Mouse (Mus musculus) MEL (cell line): ENCODE measurements around the gene Dop1a. TPM values are rescaled to one million over a fixed set of nuclear protein-coding genes. Genes with fewer than 3 reads are reported as not detected.

Source experiments
- DNase-seq: peaks from one replicate; pipeline ENCODE4 v3.0.0; 2011; ENCODE audit warnings: low read depth, low spot score
- H3K27ac ChIP-seq: 2 replicates; pipeline ENCODE4 v1.5.1; 2012; ENCODE audit warnings: low read depth, mild to moderate bottlenecking, control low read depth, low read length, moderate library complexity; ENCODE audit not compliant: control insufficient read depth
- H3K27me3 ChIP-seq, 2 experiments: fragments of 150-350 bp in 1 of 2; sonication (generic) in 1 of 2; 2 replicates each; pipeline ENCODE4 v1.6.1; 2012; ENCODE audit warnings: low read length in 2 of 2, mild to moderate bottlenecking in 2 of 2, improper control_type of control experiment in 1 of 2, moderate library complexity in 1 of 2; ENCODE audit not compliant: insufficient read depth in 2 of 2, control insufficient read depth in 1 of 2
- H3K36me3 ChIP-seq, 2 experiments: 2 replicates each; pipeline ENCODE4 v1.6.1; 2012 to 2014; ENCODE audit warnings: low read length in 2 of 2, improper control_type of control experiment in 1 of 2, inconsistent platforms in 1 of 2, mild to moderate bottlenecking in 1 of 2; ENCODE audit not compliant: insufficient read depth in 2 of 2, control insufficient read depth in 1 of 2
- H3K4me1 ChIP-seq, 2 experiments: fragments of 150-350 bp in 1 of 2; sonication (generic) in 1 of 2; 2 replicates each; pipeline ENCODE4 v1.6.1; 2012; ENCODE audit warnings: low read length in 2 of 2, improper control_type of control experiment in 1 of 2, mild to moderate bottlenecking in 1 of 2; ENCODE audit not compliant: insufficient read depth in 2 of 2, control insufficient read depth in 1 of 2
- H3K4me3 ChIP-seq, 2 experiments: fragments of 150-350 bp in 1 of 2; sonication (generic) in 1 of 2; 2 replicates each; pipeline ENCODE4 v1.5.1; 2012; ENCODE audit warnings: low read depth in 2 of 2, low read length in 2 of 2, mild to moderate bottlenecking in 2 of 2, moderate library complexity in 2 of 2, control low read depth in 1 of 2, improper control_type of control experiment in 1 of 2; ENCODE audit not compliant: control insufficient read depth in 1 of 2, insufficient read depth in 1 of 2
- H3K79me2 ChIP-seq: 2 replicates; pipeline ENCODE4 v1.6.1; 2012; ENCODE audit warnings: mild to moderate bottlenecking, low read length, moderate library complexity; ENCODE audit not compliant: control insufficient read depth, poor library complexity, insufficient read depth
- H3K9ac ChIP-seq: 2 replicates; pipeline ENCODE4 v1.6.1; 2012; ENCODE audit warnings: low read depth, mild to moderate bottlenecking, control low read depth, low read length, moderate library complexity; ENCODE audit not compliant: control insufficient read depth, poor library complexity, severe bottlenecking
- H3K9me3 ChIP-seq: fragments of 150-350 bp; sonication (generic); replicated peaks from 2 replicates; pipeline ENCODE4 v1.6.1; 2012; ENCODE audit warnings: mild to moderate bottlenecking, low read length, improper control_type of control experiment, moderate library complexity; ENCODE audit not compliant: insufficient read depth
- BHLHE40 ChIP-seq: IDR thresholded peaks from 2 replicates; pipeline ENCODE4 v1.6.1; 2012; ENCODE audit warnings: low read depth, mild to moderate bottlenecking, inconsistent platforms, low read length, improper control_type of control experiment, borderline replicate concordance
- CHD1 ChIP-seq: IDR thresholded peaks from 2 replicates; pipeline ENCODE4 v1.6.1; 2012; ENCODE audit warnings: low read depth, mild to moderate bottlenecking, inconsistent platforms, low read length, improper control_type of control experiment
- CHD2 ChIP-seq: IDR thresholded peaks from 2 replicates; pipeline ENCODE4 v1.6.1; 2011; ENCODE audit warnings: low read length, improper control_type of control experiment
- CTCF ChIP-seq, 3 experiments: IDR thresholded peaks in 2 of 3; conservative IDR thresholded peaks in 1 of 3; 2 replicates each; pipeline ENCODE4 v1.5.1; 2011 to 2012; ENCODE audit warnings: low read length in 3 of 3, low read depth in 2 of 3, mild to moderate bottlenecking in 2 of 3, improper control_type of control experiment in 1 of 3, inconsistent platforms in 1 of 3, mixed read lengths in 1 of 3, moderate library complexity in 1 of 3; ENCODE audit not compliant: control insufficient read depth in 1 of 3, insufficient read depth in 1 of 3, poor library complexity in 1 of 3, severe bottlenecking in 1 of 3
- E2F4 ChIP-seq: IDR thresholded peaks from 2 replicates; pipeline ENCODE4 v1.6.1; 2011; ENCODE audit warnings: low read depth, low read length, improper control_type of control experiment, borderline replicate concordance
- ELF1 ChIP-seq: IDR thresholded peaks from 2 replicates; pipeline ENCODE4 v1.6.1; 2014; ENCODE audit warnings: low read depth, mild to moderate bottlenecking, inconsistent platforms, low read length, improper control_type of control experiment, moderate library complexity
- ETS1 ChIP-seq: IDR thresholded peaks from 2 replicates; pipeline ENCODE4 v1.6.1; 2012; ENCODE audit warnings: low read depth, mild to moderate bottlenecking, inconsistent platforms, low read length, improper control_type of control experiment, moderate library complexity
- GABPA ChIP-seq: IDR thresholded peaks from 2 replicates; pipeline ENCODE4 v1.6.1; 2012; ENCODE audit warnings: low read depth, mild to moderate bottlenecking, inconsistent platforms, low read length, improper control_type of control experiment, moderate library complexity
- GATA1 ChIP-seq: IDR thresholded peaks from 2 replicates; pipeline ENCODE4 v1.6.1; 2011; ENCODE audit warnings: low read depth, low read length, improper control_type of control experiment
- KAT2A ChIP-seq: conservative IDR thresholded peaks from 2 replicates; pipeline ENCODE4 v1.6.1; 2012; ENCODE audit warnings: low read depth, low read length, improper control_type of control experiment, inconsistent platforms
- MAX ChIP-seq: IDR thresholded peaks from 2 replicates; pipeline ENCODE4 v1.6.1; 2011; ENCODE audit warnings: low read length, improper control_type of control experiment
- MAZ ChIP-seq: IDR thresholded peaks from 2 replicates; pipeline ENCODE4 v1.6.1; 2012; ENCODE audit warnings: low read depth, mild to moderate bottlenecking, inconsistent platforms, low read length, improper control_type of control experiment
- MEF2A ChIP-seq: IDR thresholded peaks from 2 replicates; pipeline ENCODE4 v1.6.1; 2014; ENCODE audit warnings: low read depth, mild to moderate bottlenecking, inconsistent platforms, low read length, improper control_type of control experiment; ENCODE audit not compliant: poor library complexity, insufficient replicate concordance, severe bottlenecking; ENCODE audit errors: extremely low read depth
- MXI1 ChIP-seq: IDR thresholded peaks from 2 replicates; pipeline ENCODE4 v1.6.1; 2011; ENCODE audit warnings: mild to moderate bottlenecking, low read depth, low read length, improper control_type of control experiment
- MYC ChIP-seq: IDR thresholded peaks from 2 replicates; pipeline ENCODE4 v1.6.1; 2011; ENCODE audit warnings: low read depth, mild to moderate bottlenecking, low read length, improper control_type of control experiment, moderate library complexity
- NRF1 ChIP-seq: IDR thresholded peaks from 2 replicates; pipeline ENCODE4 v1.6.1; 2014; ENCODE audit warnings: low read depth, mild to moderate bottlenecking, inconsistent platforms, low read length, improper control_type of control experiment, moderate library complexity; ENCODE audit not compliant: poor library complexity, insufficient read depth, severe bottlenecking
- POLR2A ChIP-seq, 2 experiments: IDR thresholded peaks; 2 replicates each; pipeline ENCODE4 v1.6.1; 2011 to 2012; ENCODE audit warnings: low read length in 2 of 2, mild to moderate bottlenecking in 2 of 2, control low read depth in 1 of 2, improper control_type of control experiment in 1 of 2, low read depth in 1 of 2, moderate library complexity in 1 of 2; ENCODE audit not compliant: control insufficient read depth in 1 of 2, insufficient read depth in 1 of 2, poor library complexity in 1 of 2
- RAD21 ChIP-seq: IDR thresholded peaks from 2 replicates; pipeline ENCODE4 v1.6.1; 2011; ENCODE audit warnings: mild to moderate bottlenecking, low read depth, low read length, improper control_type of control experiment
- RCOR1 ChIP-seq: IDR thresholded peaks from 2 replicates; pipeline ENCODE4 v1.6.1; 2012; ENCODE audit warnings: low read depth, mild to moderate bottlenecking, inconsistent platforms, low read length, improper control_type of control experiment
- SMC3 ChIP-seq: IDR thresholded peaks from 2 replicates; pipeline ENCODE4 v1.6.1; 2011; ENCODE audit warnings: low read depth, low read length, improper control_type of control experiment
- TCF12 ChIP-seq: IDR thresholded peaks from 2 replicates; pipeline ENCODE4 v1.6.1; 2014; ENCODE audit warnings: low read depth, mild to moderate bottlenecking, inconsistent platforms, low read length, improper control_type of control experiment, moderate library complexity
- USF2 ChIP-seq, 2 experiments: IDR thresholded peaks; 2 replicates each; pipeline ENCODE4 v1.6.1; 2011 to 2012; ENCODE audit warnings: improper control_type of control experiment in 2 of 2, low read length in 2 of 2, borderline replicate concordance in 1 of 2, inconsistent platforms in 1 of 2, low read depth in 1 of 2, mild to moderate bottlenecking in 1 of 2; ENCODE audit not compliant: insufficient read depth in 1 of 2
- ZC3H11A ChIP-seq: IDR thresholded peaks from 2 replicates; pipeline ENCODE4 v1.6.1; 2012; ENCODE audit warnings: low read depth, mild to moderate bottlenecking, inconsistent platforms, low read length, improper control_type of control experiment
- ZKSCAN1 ChIP-seq: IDR thresholded peaks from 2 replicates; pipeline ENCODE4 v1.6.1; 2012; ENCODE audit warnings: low read depth, mild to moderate bottlenecking, inconsistent platforms, low read length, improper control_type of control experiment, moderate library complexity
- ZMIZ1 ChIP-seq: IDR thresholded peaks from 2 replicates; pipeline ENCODE4 v1.6.1; 2012; ENCODE audit warnings: low read depth, mild to moderate bottlenecking, inconsistent platforms, low read length, improper control_type of control experiment, moderate library complexity
- ZNF384 ChIP-seq: IDR thresholded peaks from 2 replicates; pipeline ENCODE4 v1.6.1; 2012; ENCODE audit warnings: low read depth, mild to moderate bottlenecking, inconsistent platforms, low read length, improper control_type of control experiment
- polyA plus RNA-seq, 2 experiments: library from polyadenylated mRNA; stranded (reverse) in 1 of 2; unstranded in 1 of 2; fragments of >175 nt in 1 of 2; fragments of >200 nt in 1 of 2; gene quantifications; 2 replicates each; pipeline versions ENCODE4 v1.2.1 to v1.2.4; 2012; ENCODE audit warnings: low replicate concordance in 2 of 2, low read depth in 1 of 2; ENCODE audit not compliant: insufficient read length in 2 of 2, insufficient read depth in 1 of 2, missing spikeins in 1 of 2
- total RNA-seq: library from RNA; depleted of rRNA; stranded (reverse); fragments of 300-350 nt; gene quantifications from 2 replicates; pipeline ENCODE4 v1.2.3, GENCODE M21; 2012

Gene Dop1a
- total and polyA plus RNA-seq, 3 experiments = 15.0 to 16.8 TPM; not detected in 1

GRCm38 (mm10) chr9:86451094-86451493, 15.9 kb upstream of the Dop1a start:
- no peaks in the 10 kb centered on the region for H3K4me1 ChIP-seq
- H3K27me3 ChIP-seq = no peaks in the 10 kb centered on the region
- no peak overlapping the region for H3K27ac ChIP-seq
- TF ChIP-seq ZKSCAN1 (no peak), MAX (no peak), TCF12 (no peak), GABPA (no peak), MYC (no peak), USF2 (IDR thresholded peaks at IDR 0.05; ENCODE audit: borderline replicate concordance in 1 of 2, insufficient read depth in 1 of 2, low read depth in 1 of 2, low read length in 2 of 2) (no peak), NRF1 (no peak), MEF2A (no peak), ETS1 (no peak), RCOR1 (no peak), POLR2A (IDR thresholded peaks at IDR 0.05; ENCODE audit: control insufficient read depth in 1 of 2, insufficient read depth in 1 of 2, low read depth in 1 of 2, low read length in 2 of 2, poor library complexity in 1 of 2) (no peak), CHD1 (no peak)
- H3K79me2 ChIP-seq = no peaks in the 10 kb centered on the region
- H3K9ac ChIP-seq = no peak overlapping the region
- H3K36me3 ChIP-seq = no peaks in the 10 kb centered on the region
- DNase-seq = no peak
- H3K4me3 ChIP-seq = no peak overlapping the region
- H3K9me3 ChIP-seq = no peaks in the 10 kb centered on the region

GRCm38 (mm10) chr9:86451617-86452016, 15.3 kb upstream of the Dop1a start:
- H3K4me3 ChIP-seq = peak overlapping the region in 1 of 2 experiments; percentile 36; a peak in 1 of 4 replicates
- H3K27ac ChIP-seq = no peak overlapping the region
- peak; percentile 69 for DNase-seq
- TF ChIP-seq E2F4 (no peak), BHLHE40 (no peak), ZC3H11A (peak; percentile 37; the same call in 1 of the 2 replicates), GATA1 (no peak), RCOR1 (no peak), CHD1 (no peak), ZNF384 (no peak), ELF1 (no peak), RAD21 (peak; percentile 73), SMC3 (peak; percentile 66), MEF2A (no peak), ZMIZ1 (no peak), CTCF (IDR thresholded peaks at IDR 0.05 in 2 of 3, conservative IDR thresholded peaks at IDR 0.05 in 1 of 3; ENCODE audit: control insufficient read depth in 1 of 3, insufficient read depth in 1 of 3, low read depth in 2 of 3, low read length in 3 of 3, poor library complexity in 1 of 3, severe bottlenecking in 1 of 3) (peak; percentile 59 to 76 (median 69)), USF2 (IDR thresholded peaks at IDR 0.05; ENCODE audit: borderline replicate concordance in 1 of 2, insufficient read depth in 1 of 2, low read depth in 1 of 2, low read length in 2 of 2) (no peak), MXI1 (peak; percentile 53; the same call in 1 of the 2 replicates), MAZ (no peak), KAT2A (no peak), CHD2 (no peak)
- H3K27me3 ChIP-seq = no peaks in the 10 kb centered on the region
- no peaks in the 10 kb centered on the region for H3K79me2 ChIP-seq
- peak overlapping the region; percentile 37; the same call in 1 of the 2 replicates for H3K9ac ChIP-seq
- no peaks in the 10 kb centered on the region for H3K4me1 ChIP-seq
- no peaks in the 10 kb centered on the region for H3K9me3 ChIP-seq
- no peaks in the 10 kb centered on the region for H3K36me3 ChIP-seq
